Comparison of ENCODE assay signal across 23 mouse cellular contexts in genomic region chr15:81273361-81273760, GRCm38 (mm10). TPM values are rescaled to one million over a fixed set of nuclear protein-coding genes. Genes with fewer than 3 reads are reported as not detected.
DNase-seq lines count a peak whose midpoint lies in the region; ATAC-seq and TF ChIP-seq lines count a peak whose summit lies in the region.
"Had no signal": no experiment of that assay in that cellular context is flagged by ENCODE, and none has a peak within 500 bp of the region (broad histone marks: within the 10 kb centered on the region; RNA-seq: fewer than 3 reads in every experiment).

No protein-coding gene starts in this region.

- no peak overlapping the region for H3K9ac ChIP-seq in forebrain, embryonic 16.5 days (replicated peaks; ENCODE audit: low read depth, low read length)
- H3K9ac ChIP-seq in forebrain, embryonic 13.5 days, result no peak overlapping the region
- no peak overlapping the region for H3K9ac ChIP-seq in midbrain, embryonic 14.5 days (replicated peaks; ENCODE audit: low read length)
- no peak overlapping the region; the same call in 1 of the 2 replicates for H3K9ac ChIP-seq in midbrain, postnatal 0 days (replicated peaks; ENCODE audit: low read length, poor library complexity, severe bottlenecking)
- H3K9ac ChIP-seq: embryonic facial prominence, embryonic 13.5 days; limb, embryonic 13.5 days; liver, embryonic 13.5 days had no signal

- 0 out of 2 replicates have a peak overlapping the region, but pooled peaks have one; percentile 15 for H3K27ac ChIP-seq in forebrain, embryonic 16.5 days (ENCODE audit: low read length)
- no peak overlapping the region for H3K27ac ChIP-seq in forebrain, embryonic 13.5 days
- peak overlapping the region; percentile 82; the same call in 1 of the 2 replicates for H3K27ac ChIP-seq in midbrain, embryonic 14.5 days (replicated peaks; ENCODE audit: low read depth, low read length)
- no peak overlapping the region for H3K27ac ChIP-seq in midbrain, embryonic 10.5 days (replicated peaks)
- H3K27ac ChIP-seq in midbrain, postnatal 0 days (ENCODE audit: low read depth, low read length), result peak overlapping the region; percentile 70; the same call in 1 of the 2 replicates
- H3K27ac ChIP-seq: embryonic facial prominence, embryonic 13.5 days; limb, embryonic 13.5 days; liver, embryonic 13.5 days; neural tube, embryonic 12.5 days had no signal

- H3K4me3 ChIP-seq in forebrain, embryonic 16.5 days (replicated peaks; ENCODE audit: low read length), result no peak overlapping the region
- no peak overlapping the region for H3K4me3 ChIP-seq in forebrain, embryonic 13.5 days
- H3K4me3 ChIP-seq in midbrain, embryonic 14.5 days (replicated peaks; ENCODE audit: low read depth, low read length), result no peak overlapping the region
- no peak overlapping the region for H3K4me3 ChIP-seq in midbrain, embryonic 10.5 days
- H3K4me3 ChIP-seq in midbrain, postnatal 0 days (ENCODE audit: low read depth, low read length), result no peak overlapping the region
- H3K4me3 ChIP-seq: embryonic facial prominence, embryonic 13.5 days; heart, embryonic 10.5 days; limb, embryonic 13.5 days; liver, embryonic 13.5 days; neural tube, embryonic 12.5 days had no signal

- H3K9me3 ChIP-seq in forebrain, embryonic 16.5 days (ENCODE audit: control insufficient read depth, low read length), result no peaks in the 10 kb centered on the region
- H3K9me3 ChIP-seq in forebrain, embryonic 13.5 days (replicated peaks), result no peaks in the 10 kb centered on the region
- H3K9me3 ChIP-seq in midbrain, embryonic 14.5 days (ENCODE audit: control insufficient read depth, low read length), result no peaks in the 10 kb centered on the region
- H3K9me3 ChIP-seq in midbrain, embryonic 10.5 days (replicated peaks), result no peaks in the 10 kb centered on the region
- H3K9me3 ChIP-seq in midbrain, postnatal 0 days (ENCODE audit: low read length), result no peaks in the 10 kb centered on the region
- H3K9me3 ChIP-seq: embryonic facial prominence, embryonic 13.5 days; heart, embryonic 10.5 days; liver, embryonic 13.5 days; neural tube, embryonic 12.5 days had no signal

- H3K36me3 ChIP-seq in forebrain, embryonic 16.5 days (ENCODE audit: control insufficient read depth, insufficient read depth), result no peaks in the 10 kb centered on the region
- H3K36me3 ChIP-seq in forebrain, embryonic 13.5 days (ENCODE audit: poor library complexity, severe bottlenecking), result no peaks in the 10 kb centered on the region
- H3K36me3 ChIP-seq in midbrain, embryonic 14.5 days (ENCODE audit: control insufficient read depth, insufficient read depth, low read length), result no peaks in the 10 kb centered on the region
- no peaks in the 10 kb centered on the region for H3K36me3 ChIP-seq in midbrain, embryonic 10.5 days
- no peaks in the 10 kb centered on the region for H3K36me3 ChIP-seq in midbrain, postnatal 0 days (ENCODE audit: insufficient read depth, low read length)
- H3K36me3 ChIP-seq: embryonic facial prominence, embryonic 13.5 days; heart, embryonic 10.5 days; limb, embryonic 13.5 days; liver, embryonic 13.5 days; neural tube, embryonic 12.5 days had no signal

- peaks cover 4% of the 10 kb centered on the region for H3K4me1 ChIP-seq in forebrain, embryonic 16.5 days (replicated peaks; ENCODE audit: control insufficient read depth, insufficient read depth, low read length)
- peaks cover 21% of the 10 kb centered on the region for H3K4me1 ChIP-seq in forebrain, embryonic 13.5 days
- H3K4me1 ChIP-seq in midbrain, embryonic 14.5 days (ENCODE audit: control insufficient read depth, insufficient read depth, low read length), result peaks cover 23% of the 10 kb centered on the region
- peaks cover 30% of the 10 kb centered on the region for H3K4me1 ChIP-seq in midbrain, embryonic 10.5 days
- peaks cover 7% of the 10 kb centered on the region for H3K4me1 ChIP-seq in midbrain, postnatal 0 days (ENCODE audit: insufficient read depth, low read length)

- WGBS in forebrain, embryonic 16.5 days, result 54% methylated on average over 2 of the region's 2 CpGs
- 55% methylated on average over 2 of the region's 2 CpGs for WGBS in forebrain, embryonic 13.5 days
- 68% methylated on average over 2 of the region's 2 CpGs for WGBS in midbrain, embryonic 14.5 days
- WGBS in midbrain, embryonic 10.5 days, result 63% methylated on average over 2 of the region's 2 CpGs
- WGBS in midbrain, postnatal 0 days, result 55% methylated on average over 2 of the region's 2 CpGs

- no peak for TF ChIP-seq CTCF in midbrain, postnatal 0 days (IDR thresholded peaks at IDR 0.05)

- H3K27me3 ChIP-seq in forebrain, embryonic 16.5 days (replicated peaks; ENCODE audit: control insufficient read depth, insufficient read depth, low read length), result no peaks in the 10 kb centered on the region
- no peaks in the 10 kb centered on the region for H3K27me3 ChIP-seq in forebrain, embryonic 13.5 days
- no peaks in the 10 kb centered on the region for H3K27me3 ChIP-seq in midbrain, embryonic 14.5 days (ENCODE audit: control insufficient read depth, insufficient read depth, low read length)
- 0 out of 2 replicates have a peak, but pooled peaks cover 6% of the 10 kb centered on the region for H3K27me3 ChIP-seq in midbrain, embryonic 10.5 days (ENCODE audit: low read depth, poor library complexity, severe bottlenecking)
- H3K27me3 ChIP-seq in midbrain, postnatal 0 days (ENCODE audit: insufficient read depth, low read length), result no peaks in the 10 kb centered on the region
- H3K27me3 ChIP-seq: limb, embryonic 13.5 days; neural tube, embryonic 12.5 days had no signal

- DNase-seq in midbrain, embryonic 14.5 days, result peak; percentile 31
- DNase-seq in midbrain, embryonic 10.5 days (ENCODE audit: low spot score), result no peak
- peak; percentile 62 for DNase-seq in lung, postnatal 10 days
- DNase-seq in midbrain, postnatal 0 days (ENCODE audit: low spot score), result no peak
- DNase-seq in cerebellum, postnatal 14 days, result no peak
- no peak for DNase-seq in B cell, adult 2 months
- DNase-seq: adrenal gland, adult 2 months; cerebellum, adult 9-10 months; kidney, adult 2 months; kidney, postnatal 10 days; layer of hippocampus, postnatal 36 days; liver, embryonic 13.5 days; thymus, postnatal 25 days had no signal

- H3K4me2 ChIP-seq in forebrain, embryonic 16.5 days (ENCODE audit: low read length), result no peak overlapping the region
- no peak overlapping the region for H3K4me2 ChIP-seq in forebrain, embryonic 13.5 days
- H3K4me2 ChIP-seq in midbrain, embryonic 14.5 days (ENCODE audit: low read length), result no peak overlapping the region
- no peak overlapping the region for H3K4me2 ChIP-seq in midbrain, postnatal 0 days (ENCODE audit: low read depth, low read length, poor library complexity, severe bottlenecking)
- H3K4me2 ChIP-seq: liver, embryonic 13.5 days had no signal

- ATAC-seq in forebrain, embryonic 16.5 days, result no peak
- ATAC-seq in forebrain, embryonic 13.5 days, result no peak
- no peak for ATAC-seq in midbrain, embryonic 14.5 days (ENCODE audit: low FRiP score, low TSS enrichment)
- ATAC-seq in midbrain, postnatal 0 days (ENCODE audit: low FRiP score), result no peak
- ATAC-seq: inflammation-experienced regulatory T-cells, adult 6 months had no signal

RNA-seq across cellular contexts. Expression of gene Mchr1, which starts 38.1 kb away (rescaled TPM):
- 1.2 and 2.3 TPM in 2 replicates for polyA plus RNA-seq in forebrain, embryonic 16.5 days (2015; fragmentation: Nextera tagmentation; extraction: Ambion mirVana)
- polyA plus RNA-seq in forebrain, embryonic 13.5 days (2015; fragmentation: Nextera tagmentation; extraction: Ambion mirVana), result 0.87 and 0.92 TPM in 2 replicates
- 3.2 and 4.9 TPM in 2 replicates for polyA plus RNA-seq in midbrain, embryonic 14.5 days (2014; fragmentation: Nextera tagmentation; extraction: Ambion mirVana)
- polyA plus RNA-seq in midbrain, embryonic 10.5 days (2016; fragmentation: Nextera tagmentation; extraction: Ambion mirVana), result 0.43 and 1.0 TPM in 2 replicates
- total RNA-seq in midbrain, postnatal 0 days (2014; rRNA removed), result 11.2 and 17.2 TPM in 2 replicates
- polyA plus RNA-seq in midbrain, postnatal 0 days (2015; fragmentation: Nextera tagmentation; extraction: Ambion mirVana), result 9.3 and 12.4 TPM in 2 replicates
- total RNA-seq: megakaryocyte progenitor cell, adult 5-6 weeks; monocyte, adult 5-6 weeks had no signal
- polyA plus RNA-seq: heart, postnatal 0 days; inflammation-experienced regulatory T-cells, adult 6 months had no signal

Comparison
In these comparisons a context has a peak if more than half of its experiments do, and no peak if none do; other contexts are left out.
1. H3K27ac ChIP-seq: peak in forebrain, embryonic 16.5 days (single experiment), midbrain, embryonic 14.5 days (single experiment) and midbrain, postnatal 0 days (single experiment); none in forebrain, embryonic 13.5 days (single experiment) and midbrain, embryonic 10.5 days (single experiment).
2. DNase-seq: peak in midbrain, embryonic 14.5 days (single experiment) and lung, postnatal 10 days (single experiment); none in midbrain, embryonic 10.5 days (single experiment), midbrain, postnatal 0 days (single experiment), cerebellum, postnatal 14 days (0 of 2) and B cell, adult 2 months (0 of 2).